Comparison of ENCODE assay signal across 20 mouse cellular contexts in genomic region chr2:145299914-145300699, GRCm38 (mm10).
DNase-seq lines count a peak whose midpoint lies in the region; ATAC-seq and TF ChIP-seq lines count a peak whose summit lies in the region.
"Had no signal": no experiment of that assay in that cellular context is flagged by ENCODE, and none has a peak within 500 bp of the region (broad histone marks: within the 10 kb centered on the region; RNA-seq: fewer than 3 reads in every experiment).

No protein-coding gene starts in this region.

- H3K9me3 ChIP-seq in forebrain, embryonic 13.5 days (replicated peaks), result no peaks in the 10 kb centered on the region
- H3K9me3 ChIP-seq in forebrain, embryonic 12.5 days, result no peaks in the 10 kb centered on the region
- no peaks in the 10 kb centered on the region for H3K9me3 ChIP-seq in liver, embryonic 16.5 days (replicated peaks; ENCODE audit: control insufficient read depth, low read length)
- H3K9me3 ChIP-seq: heart, embryonic 15.5 days; hindbrain, embryonic 15.5 days; neural tube, embryonic 13.5 days; stomach, embryonic 15.5 days had no signal

- no peak for TF ChIP-seq POLR2A in lung, adult 2 months (IDR thresholded peaks at IDR 0.05; ENCODE audit: borderline replicate concordance, extremely low read depth, low read depth, low read length)

- H3K4me1 ChIP-seq in forebrain, embryonic 13.5 days, result no peaks in the 10 kb centered on the region
- no peaks in the 10 kb centered on the region for H3K4me1 ChIP-seq in forebrain, embryonic 12.5 days
- no peaks in the 10 kb centered on the region for H3K4me1 ChIP-seq in liver, embryonic 16.5 days (ENCODE audit: control insufficient read depth, low read depth, low read length)
- no peaks in the 10 kb centered on the region for H3K4me1 ChIP-seq in lung, adult 2 months (ENCODE audit: control insufficient read depth, insufficient read depth, low read length)
- H3K4me1 ChIP-seq: heart, embryonic 15.5 days; hindbrain, embryonic 15.5 days; neural tube, embryonic 13.5 days; stomach, embryonic 15.5 days had no signal

- no peak overlapping the region for H3K9ac ChIP-seq in forebrain, embryonic 13.5 days
- H3K9ac ChIP-seq in forebrain, embryonic 12.5 days, result no peak overlapping the region
- H3K9ac ChIP-seq in liver, embryonic 16.5 days (ENCODE audit: low read depth, low read length), result no peak overlapping the region
- H3K9ac ChIP-seq: heart, embryonic 15.5 days; hindbrain, embryonic 15.5 days; neural tube, embryonic 13.5 days; stomach, embryonic 15.5 days had no signal

- H3K4me2 ChIP-seq in forebrain, embryonic 13.5 days, result no peak overlapping the region
- H3K4me2 ChIP-seq in forebrain, embryonic 12.5 days, result no peak overlapping the region
- H3K4me2 ChIP-seq in liver, embryonic 16.5 days (ENCODE audit: low read depth, low read length), result no peak overlapping the region
- H3K4me2 ChIP-seq: heart, embryonic 15.5 days; hindbrain, embryonic 15.5 days; neural tube, embryonic 13.5 days; stomach, embryonic 15.5 days had no signal

- H3K36me3 ChIP-seq in forebrain, embryonic 13.5 days (ENCODE audit: poor library complexity, severe bottlenecking), result no peaks in the 10 kb centered on the region
- no peaks in the 10 kb centered on the region for H3K36me3 ChIP-seq in forebrain, embryonic 12.5 days (replicated peaks)
- no peaks in the 10 kb centered on the region for H3K36me3 ChIP-seq in liver, embryonic 16.5 days (ENCODE audit: control insufficient read depth, insufficient read depth)
- H3K36me3 ChIP-seq: G1E; heart, embryonic 15.5 days; hindbrain, embryonic 15.5 days; neural tube, embryonic 13.5 days; stomach, embryonic 15.5 days had no signal

- H3K27me3 ChIP-seq in forebrain, embryonic 13.5 days, result no peaks in the 10 kb centered on the region
- H3K27me3 ChIP-seq in forebrain, embryonic 12.5 days, result no peaks in the 10 kb centered on the region
- no peaks in the 10 kb centered on the region for H3K27me3 ChIP-seq in liver, embryonic 16.5 days (ENCODE audit: control insufficient read depth, insufficient read depth, low read depth, low read length)
- H3K27me3 ChIP-seq: heart, embryonic 15.5 days; hindbrain, embryonic 15.5 days; neural tube, embryonic 13.5 days; stomach, embryonic 15.5 days had no signal

- TF ChIP-seq CTCF in lung, adult 2 months (IDR thresholded peaks at IDR 0.05; ENCODE audit: insufficient read depth, low read length), result no peak

- no peak overlapping the region for H3K27ac ChIP-seq in forebrain, embryonic 13.5 days
- no peak overlapping the region for H3K27ac ChIP-seq in forebrain, embryonic 12.5 days
- H3K27ac ChIP-seq in liver, embryonic 16.5 days (ENCODE audit: low read length), result no peak overlapping the region
- H3K27ac ChIP-seq: heart, embryonic 15.5 days; hindbrain, embryonic 15.5 days; neural tube, embryonic 13.5 days; stomach, embryonic 15.5 days had no signal

- peak; percentile 65; the same call in 1 of the 2 replicates for ATAC-seq in forebrain, embryonic 13.5 days
- no peak for ATAC-seq in forebrain, embryonic 12.5 days (ENCODE audit: low FRiP score)
- peak; percentile 60 for ATAC-seq in liver, embryonic 16.5 days (ENCODE audit: low read depth)

- DNase-seq in Muller cell, postnatal 12 days (ENCODE audit: inconsistent ontology term), result peak; percentile 47
- DNase-seq in cerebellum, postnatal 10 days, result peak; percentile 63 to 81
- no peak for DNase-seq in adrenal gland, postnatal 14 days
- no peak for DNase-seq in lung, adult 2 months
- DNase-seq in embryo, embryonic 10.5 days (ENCODE audit: low spot score), result no peak
- DNase-seq: adrenal gland, postnatal 36 days; gastrocnemius, postnatal 14 days; kidney, adult 11 months; kidney, postnatal 14 days; layer of hippocampus, adult 9-11 months; lung, adult 18-20 months; retina, postnatal 1 day had no signal

- 85% methylated on average over 5 of the region's 5 CpGs for WGBS in forebrain, embryonic 13.5 days
- WGBS in forebrain, embryonic 12.5 days, result 88% methylated on average over 5 of the region's 5 CpGs
- WGBS in liver, embryonic 16.5 days (ENCODE audit: insufficient replicate concordance), result 41% methylated on average over 5 of the region's 5 CpGs
- 57% methylated on average over 5 of the region's 5 CpGs for WGBS in lung, adult 2 months

- no peak overlapping the region for H3K4me3 ChIP-seq in forebrain, embryonic 13.5 days
- no peak overlapping the region for H3K4me3 ChIP-seq in forebrain, embryonic 12.5 days (replicated peaks)
- H3K4me3 ChIP-seq in liver, embryonic 16.5 days (ENCODE audit: low read depth, low read length), result no peak overlapping the region
- H3K4me3 ChIP-seq in lung, adult 2 months (replicated peaks; ENCODE audit: extremely low read depth, low read depth, low read length), result no peak overlapping the region
- H3K4me3 ChIP-seq: heart, embryonic 15.5 days; hindbrain, embryonic 15.5 days; neural tube, embryonic 13.5 days; stomach, embryonic 15.5 days had no signal

Comparison
In these comparisons a context has a peak if more than half of its experiments do, and no peak if none do; other contexts are left out.
1. DNase-seq: peak in Muller cell, postnatal 12 days (single experiment) and cerebellum, postnatal 10 days (2 of 2); none in adrenal gland, postnatal 14 days (single experiment), lung, adult 2 months (single experiment) and embryo, embryonic 10.5 days (single experiment).